Mouse (Mus musculus) hindbrain, postnatal 0 days (tissue): ENCODE data around the gene AC170998.1. TPM values are rescaled to one million over a fixed set of nuclear protein-coding genes. Genes with fewer than 3 reads are reported as not detected.
"Not testable (repeated sequence)": the region's sequence is repeated elsewhere in the genome, so short reads cannot be mapped to it uniquely, and the experiment has no call there.

Experiments used
- ATAC-seq: fragments of 200-750 bp; cut with Nextera tagmentation; 2 replicates; pipeline ENCODE4 v1.8.0; 2017; ENCODE audit warnings: mild to moderate bottlenecking, moderate TSS enrichment, moderate library complexity
- DNase-seq: peaks from one replicate; pipeline ENCODE4 v3.0.0-alpha.2; 2015; ENCODE audit warnings: low spot score
- H3K27ac ChIP-seq: fragments of 300-500 bp; sonication (generic); 2 replicates; pipeline ENCODE4 v1.5.1; 2014; ENCODE audit warnings: mild to moderate bottlenecking
- H3K27me3 ChIP-seq: fragments of 300-500 bp; sonication (generic); 2 replicates; pipeline ENCODE4 v1.6.1; 2014; ENCODE audit warnings: low read length, mixed read lengths; ENCODE audit not compliant: insufficient read depth
- H3K36me3 ChIP-seq: fragments of 300-500 bp; sonication (generic); 2 replicates; pipeline ENCODE4 v1.6.1; 2014; ENCODE audit warnings: low read length, mixed read lengths; ENCODE audit not compliant: insufficient read depth
- H3K4me1 ChIP-seq: fragments of 300-500 bp; sonication (generic); 2 replicates; pipeline ENCODE4 v1.6.1; 2014; ENCODE audit warnings: antibody characterized with exemption, low read length, mixed read lengths; ENCODE audit not compliant: insufficient read depth
- H3K4me2 ChIP-seq: fragments of 300-500 bp; sonication (generic); 2 replicates; pipeline ENCODE4 v1.6.1; 2014; ENCODE audit warnings: low read depth, mild to moderate bottlenecking, low read length, moderate library complexity, mixed read lengths
- H3K4me3 ChIP-seq: fragments of 300-500 bp; sonication (generic); 2 replicates; pipeline ENCODE4 v1.5.1; 2014; ENCODE audit warnings: low read length
- H3K9ac ChIP-seq: fragments of 300-500 bp; sonication (generic); replicated peaks from 2 replicates; pipeline ENCODE4 v1.6.1; 2014; ENCODE audit warnings: mild to moderate bottlenecking, low read length, moderate library complexity, mixed read lengths
- H3K9me3 ChIP-seq: fragments of 300-500 bp; sonication (generic); 2 replicates; pipeline ENCODE4 v1.6.1; 2016; ENCODE audit warnings: low read length, mixed read lengths
- CTCF ChIP-seq: IDR thresholded peaks from 2 replicates; pipeline ENCODE4 v1.5.1; 2016; ENCODE audit warnings: antibody characterized with exemption, control low read depth, low read depth
- WGBS: fragments of 180-500 bp; shearing (Covaris S2); extraction: QIAGEN DNeasy Blood & Tissue Kit; methylation state at CpG from one replicate; pipeline ENCODE4 v1.1.7; 2014; 5-methylcytosine and 5-hydroxymethylcytosine counted together
- polyA plus RNA-seq: library from polyadenylated mRNA; unstranded; fragments of >200 nt; fragmentation: Nextera tagmentation; extraction: Ambion mirVana; gene quantifications from 2 replicates; pipeline ENCODE4 v1.2.1, GENCODE M21; 2015
- total RNA-seq: library from RNA; depleted of rRNA; stranded (reverse); fragments of >200 nt; gene quantifications from 2 replicates; pipeline ENCODE4 v1.2.3, GENCODE M21; 2014; rRNA removed

Gene AC170998.1
- total and polyA plus RNA-seq, 2 experiments from 2014 or later, result 3.1 to 4.3 TPM

GRCm38 (mm10) chr17:28766781-28767515 lies 41.1 kb downstream of the AC170998.1 start:
- Histone ChIP-seq H3K9me3 (no peaks in the 10 kb centered on the region), H3K27ac (no peak overlapping the region), H3K27me3 (peaks cover 23% of the 10 kb centered on the region), H3K4me3 (no peak overlapping the region), H3K9ac (no peak overlapping the region), H3K4me1 (peaks cover 4% of the 10 kb centered on the region; the same call in 1 of the 2 replicates), H3K4me2 (no peak overlapping the region), H3K36me3 (no peaks in the 10 kb centered on the region)
- ATAC-seq (no peak), DNase-seq (no peak)
- no peak for TF ChIP-seq CTCF
- 56% methylated on average over 11 of the region's 11 CpGs for WGBS

GRCm38 (mm10) chr17:28769121-28769874 lies 43.4 kb downstream of the AC170998.1 start, which contains the start of gene Mapk13:
Gene Mapk13, plus strand, starts transcription at chr17:28769297.
- Histone ChIP-seq H3K4me2 (peak within 1 kb of the TSS; percentile 62), H3K36me3 (no peaks in the 10 kb centered on the region), H3K27ac (no peak within 1 kb of the TSS), H3K9ac (peak within 1 kb of the TSS; percentile 15; the same call in 1 of the 2 replicates), H3K4me1 (peaks cover 4% of the 10 kb centered on the region; the same call in 1 of the 2 replicates), H3K9me3 (no peaks in the 10 kb centered on the region), H3K4me3 (peak within 1 kb of the TSS; percentile 35), H3K27me3 (peaks cover 23% of the 10 kb centered on the region)
- WGBS, result 1% methylated on average over 48 of the region's 58 CpGs
- no peak for TF ChIP-seq CTCF
- ATAC-seq, result no peak
- DNase-seq, result peak; percentile 21

DNA sequence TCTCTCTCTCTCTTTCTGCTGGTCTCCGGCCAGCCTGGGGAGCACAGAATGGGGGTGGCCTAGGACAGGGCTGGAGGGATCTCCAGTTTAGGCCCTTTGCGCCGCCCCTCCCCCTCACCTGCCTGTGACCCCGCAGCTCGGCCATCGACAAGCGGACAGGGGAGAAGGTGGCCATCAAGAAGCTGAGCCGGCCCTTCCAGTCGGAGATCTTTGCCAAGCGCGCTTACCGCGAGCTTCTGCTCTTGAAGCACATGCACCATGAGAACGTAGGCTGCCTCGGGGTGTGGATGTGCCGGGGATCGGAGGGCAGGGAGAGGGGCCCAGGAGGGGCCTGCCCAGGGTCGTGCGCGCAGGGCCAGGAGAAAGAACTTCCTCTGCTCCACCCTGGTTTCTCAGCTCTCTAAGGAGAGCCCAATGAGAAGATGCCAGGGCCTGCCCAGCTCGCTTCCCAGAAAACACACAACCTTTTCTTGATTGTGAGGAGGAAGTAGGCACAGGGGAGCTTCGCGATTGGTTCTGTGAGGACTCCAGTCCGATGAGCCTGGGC lies 44.1 kb downstream of the AC170998.1 start:
- Histone ChIP-seq H3K9me3 (no peaks in the 10 kb centered on the region), H3K27me3 (peaks cover 23% of the 10 kb centered on the region), H3K27ac (no peak overlapping the region), H3K4me2 (peak overlapping the region; percentile 62), H3K36me3 (no peaks in the 10 kb centered on the region), H3K4me1 (peaks cover 4% of the 10 kb centered on the region; the same call in 1 of the 2 replicates), H3K4me3 (peak overlapping the region; percentile 35), H3K9ac (no peak overlapping the region)
- ATAC-seq, result no peak
- no peak for TF ChIP-seq CTCF
- DNase-seq, result peak; percentile 32
- 5% methylated on average over 24 of the region's 24 CpGs for WGBS

DNA sequence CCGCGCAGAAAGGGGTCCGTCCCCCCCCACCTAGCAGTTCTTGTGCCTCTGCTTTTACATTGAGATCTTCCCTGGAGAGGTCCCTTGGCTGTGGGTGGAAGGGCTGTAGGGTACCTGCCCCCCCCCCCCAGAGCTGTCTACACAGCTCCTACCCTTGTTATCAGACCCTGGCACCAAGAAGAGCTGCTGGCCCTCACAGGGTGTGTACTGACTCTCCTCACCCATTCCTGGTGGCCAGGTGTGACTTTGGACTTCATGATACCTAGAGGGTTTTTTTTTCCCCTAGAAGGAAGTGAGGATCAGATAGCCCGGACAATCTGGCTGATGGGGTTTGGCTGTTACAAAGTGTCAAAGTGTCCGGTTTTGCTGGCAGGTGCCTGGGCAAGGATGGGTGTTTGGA lies 45.4 kb downstream of the AC170998.1 start:
- no peak for TF ChIP-seq CTCF
- peaks cover 4% of the 10 kb centered on the region; the same call in 1 of the 2 replicates for H3K4me1 ChIP-seq
- H3K27me3 ChIP-seq, result peaks cover 23% of the 10 kb centered on the region
- H3K4me3 ChIP-seq, result no peak overlapping the region
- H3K9ac ChIP-seq, result no peak overlapping the region
- ATAC-seq (no peak), DNase-seq (no peak)
- H3K9me3 ChIP-seq, result no peaks in the 10 kb centered on the region
- H3K4me2 ChIP-seq, result no peak overlapping the region
- H3K36me3 ChIP-seq, result no peaks in the 10 kb centered on the region
- WGBS, result 93% methylated on average over 5 of the region's 5 CpGs
- no peak overlapping the region for H3K27ac ChIP-seq

GRCm38 (mm10) chr17:28774303-28774702 lies 48.4 kb downstream of the AC170998.1 start:
- H3K9me3 ChIP-seq, ATAC-seq, H3K4me3 ChIP-seq, H3K27ac ChIP-seq, H3K4me1 ChIP-seq, H3K4me2 ChIP-seq, H3K36me3 ChIP-seq, H3K9ac ChIP-seq, DNase-seq: not testable (repeated sequence)
- WGBS, result 96% methylated on average over 9 of the region's 9 CpGs
- TF ChIP-seq CTCF, result 0 out of 2 replicates have a peak, but pooled peaks have one; percentile 17
- peaks cover 10% of the 10 kb centered on the region for H3K27me3 ChIP-seq

GRCm38 (mm10) chr17:28775161-28775560 lies 49.3 kb downstream of the AC170998.1 start:
- no peaks in the 10 kb centered on the region for H3K36me3 ChIP-seq
- TF ChIP-seq CTCF, result no peak
- DNase-seq (no peak), ATAC-seq (no peak)
- no peak overlapping the region for H3K4me3 ChIP-seq
- H3K4me1 ChIP-seq, result peaks cover 2% of the 10 kb centered on the region; the same call in 1 of the 2 replicates
- no peak overlapping the region for H3K4me2 ChIP-seq
- no peak overlapping the region for H3K27ac ChIP-seq
- H3K9me3 ChIP-seq, result no peaks in the 10 kb centered on the region
- 80% methylated on average over 4 of the region's 4 CpGs for WGBS
- H3K27me3 ChIP-seq, result peaks cover 8% of the 10 kb centered on the region; the same call in 1 of the 2 replicates
- no peak overlapping the region for H3K9ac ChIP-seq

Other genes starting within 250 kb of the AC170998.1 start
- 27.5 and 31.3 TPM in 2 replicates for gene Fkbp5, start 208.6 kb upstream of the AC170998.1 start, total RNA-seq
- gene Fkbp5, start 208.6 kb upstream of the AC170998.1 start, polyA plus RNA-seq, result 18.5 and 20.0 TPM in 2 replicates
- gene Armc12, start 195.3 kb upstream of the AC170998.1 start, total RNA-seq, result not detected in 2 replicates
- gene Armc12, start 195.3 kb upstream of the AC170998.1 start, polyA plus RNA-seq, result not detected in 2 replicates
- not detected in 2 replicates for gene Clpsl2, start 176.7 kb upstream of the AC170998.1 start, total RNA-seq
- gene Clpsl2, start 176.7 kb upstream of the AC170998.1 start, polyA plus RNA-seq, result not detected in 2 replicates
- gene Clps, start 165.3 kb upstream of the AC170998.1 start, total RNA-seq, result not detected in 2 replicates
- gene Clps, start 165.3 kb upstream of the AC170998.1 start, polyA plus RNA-seq, result not detected in 2 replicates
- gene Lhfpl5, start 150.4 kb upstream of the AC170998.1 start, total RNA-seq, result 26.6 and 42.3 TPM in 2 replicates
- 27.3 and 29.7 TPM in 2 replicates for gene Lhfpl5, start 150.4 kb upstream of the AC170998.1 start, polyA plus RNA-seq
- gene Srpk1, start 103.4 kb upstream of the AC170998.1 start, total RNA-seq, result 36.0 and 52.1 TPM in 2 replicates
- gene Srpk1, start 103.4 kb upstream of the AC170998.1 start, polyA plus RNA-seq, result 77.2 and 83.5 TPM in 2 replicates
- gene Slc26a8, start 35.9 kb upstream of the AC170998.1 start, total RNA-seq, result 1.9 and 3.4 TPM in 2 replicates
- 1.7 and 2.2 TPM in 2 replicates for gene Slc26a8, start 35.9 kb upstream of the AC170998.1 start, polyA plus RNA-seq
- 35.7 and 41.8 TPM in 2 replicates for gene Mapk14, start 34.8 kb upstream of the AC170998.1 start, total RNA-seq
- 19.5 TPM in 2 replicates for gene Mapk14, start 34.8 kb upstream of the AC170998.1 start, polyA plus RNA-seq
- gene Mapk13, start 43.2 kb downstream of the AC170998.1 start, total RNA-seq, result 0.37 TPM in 1 of 2 replicates, not detected in the other
- gene Mapk13, start 43.2 kb downstream of the AC170998.1 start, polyA plus RNA-seq, result 1.7 and 1.9 TPM in 2 replicates
- 10.1 and 16.5 TPM in 2 replicates for gene Brpf3, start 75.0 kb downstream of the AC170998.1 start, total RNA-seq
- gene Brpf3, start 75.0 kb downstream of the AC170998.1 start, polyA plus RNA-seq, result 4.5 and 4.7 TPM in 2 replicates
- 0.10 and 0.22 TPM in 2 replicates for gene Pnpla1, start 132.3 kb downstream of the AC170998.1 start, total RNA-seq
- 0.08 and 0.09 TPM in 2 replicates for gene Pnpla1, start 132.3 kb downstream of the AC170998.1 start, polyA plus RNA-seq
- gene 4930539E08Rik, start 189.2 kb downstream of the AC170998.1 start, total RNA-seq, result 5.6 and 13.0 TPM in 2 replicates
- gene 4930539E08Rik, start 189.2 kb downstream of the AC170998.1 start, polyA plus RNA-seq, result 1.6 and 2.1 TPM in 2 replicates
- not detected in 2 replicates for gene Pxt1, start 217.8 kb downstream of the AC170998.1 start, total RNA-seq
- not detected in 2 replicates for gene Pxt1, start 217.8 kb downstream of the AC170998.1 start, polyA plus RNA-seq
- 51.5 and 59.9 TPM in 2 replicates for gene Kctd20, start 225.9 kb downstream of the AC170998.1 start, total RNA-seq
- 62.9 and 64.1 TPM in 2 replicates for gene Kctd20, start 225.9 kb downstream of the AC170998.1 start, polyA plus RNA-seq